9 mouse cellular contexts compared by ENCODE assay signal in genomic region chr8:45052205-45052604, GRCm38 (mm10). TPM values are rescaled to one million over a fixed set of nuclear protein-coding genes. Genes with fewer than 3 reads are reported as not detected.
A peak's percentile ranks its signal among the peaks of the same experiment; 100 is the strongest.
DNase-seq lines count a peak whose midpoint lies in the region; ATAC-seq and TF ChIP-seq lines count a peak whose summit lies in the region.
"Had no signal": no experiment of that assay in that cellular context is flagged by ENCODE, and none has a peak within 500 bp of the region (broad histone marks: within the 10 kb centered on the region; RNA-seq: fewer than 3 reads in every experiment).

No protein-coding gene starts in this region.

- H3K4me3 ChIP-seq in left cerebral cortex, adult 2 months: no peak overlapping the region
- H3K4me3 ChIP-seq in embryonic facial prominence, embryonic 14.5 days (ENCODE audit: low read depth, low read length): no peak overlapping the region
- no peak overlapping the region for H3K4me3 ChIP-seq in midbrain, embryonic 13.5 days (replicated peaks)

- peak; percentile 53 for TF ChIP-seq CTCF in left cerebral cortex, adult 2 months (IDR thresholded peaks at IDR 0.05)
- TF ChIP-seq CTCF in Patski (IDR thresholded peaks at IDR 0.05): no peak

- no peak overlapping the region for H3K27ac ChIP-seq in left cerebral cortex, adult 2 months
- H3K27ac ChIP-seq in embryonic facial prominence, embryonic 14.5 days (replicated peaks; ENCODE audit: low read depth, low read length): no peak overlapping the region
- H3K27ac ChIP-seq in midbrain, embryonic 13.5 days: no peak overlapping the region

- POLR2A ChIA-PET in Patski (lab: Charles Lee): no interaction called here

- no peak overlapping the region for H3K4me2 ChIP-seq in embryonic facial prominence, embryonic 14.5 days (ENCODE audit: low read depth, low read length)
- no peak overlapping the region for H3K4me2 ChIP-seq in midbrain, embryonic 13.5 days (replicated peaks)

- no peaks in the 10 kb centered on the region for H3K4me1 ChIP-seq in embryonic facial prominence, embryonic 14.5 days (ENCODE audit: control insufficient read depth, insufficient read depth, low read length)
- H3K4me1 ChIP-seq in midbrain, embryonic 13.5 days (replicated peaks): no peaks in the 10 kb centered on the region

- intact Hi-C loops in left cerebral cortex, adult 2 months (cut with DNase I): loop anchor here (5.0 kb wide), 1 partner anchor 185 kb away; no protein-coding TSS in a partner anchor

- no peaks in the 10 kb centered on the region for H3K27me3 ChIP-seq in Patski
- no peaks in the 10 kb centered on the region for H3K27me3 ChIP-seq in embryonic facial prominence, embryonic 14.5 days (replicated peaks; ENCODE audit: control insufficient read depth, insufficient read depth, low read length)
- no peaks in the 10 kb centered on the region for H3K27me3 ChIP-seq in midbrain, embryonic 13.5 days

- peak; percentile 61 for ATAC-seq in Patski
- ATAC-seq in embryonic facial prominence, embryonic 14.5 days (ENCODE audit: low read depth): 0 out of 2 replicates have a peak, but pooled peaks have one; percentile 53
- ATAC-seq in midbrain, embryonic 13.5 days: peak; percentile 65; the same call in 1 of the 2 replicates

- no peak for DNase-seq in left cerebral cortex, adult 2 months (ENCODE audit: extremely low spot score in 1 of 2, low spot score in 2 of 2)
- no peak for DNase-seq in left cerebral cortex, adult 8-10 months (ENCODE audit: low spot score in 2 of 2)
- no peak for DNase-seq in Patski (ENCODE audit: low read depth, low spot score)
- DNase-seq in embryonic facial prominence, embryonic 14.5 days (ENCODE audit: low spot score): no peak
- no peak for DNase-seq in thymus, postnatal 14 days
- DNase-seq in spleen, postnatal 10 days (ENCODE audit: low spot score in 2 of 2): no peak
- DNase-seq: heart, adult 18-20 months had no signal

- H3K9me3 ChIP-seq in embryonic facial prominence, embryonic 14.5 days (ENCODE audit: control insufficient read depth, low read length): no peaks in the 10 kb centered on the region
- H3K9me3 ChIP-seq in midbrain, embryonic 13.5 days: no peaks in the 10 kb centered on the region

- H3K9ac ChIP-seq in embryonic facial prominence, embryonic 14.5 days (ENCODE audit: low read depth, low read length): no peak overlapping the region
- H3K9ac ChIP-seq in midbrain, embryonic 13.5 days (replicated peaks): no peak overlapping the region

- CTCF ChIA-PET in Patski (lab: Charles Lee): interaction anchor here (0.7 to 3.3 kb wide), 4 partner anchors 11 to 186 kb away, joined by 3 to 23 read pairs (median 6); no protein-coding TSS in a partner anchor

- peaks cover 74% of the 10 kb centered on the region for H3K36me3 ChIP-seq in embryonic facial prominence, embryonic 14.5 days (ENCODE audit: control insufficient read depth, insufficient read depth, low read length)
- peaks cover 39% of the 10 kb centered on the region for H3K36me3 ChIP-seq in midbrain, embryonic 13.5 days

- 76% methylated on average over 1 of the region's 1 CpGs for WGBS in embryonic facial prominence, embryonic 14.5 days
- WGBS in midbrain, embryonic 13.5 days: 81% methylated on average over 1 of the region's 1 CpGs

- in situ Hi-C loops in Patski (cut with MboI; ENCODE audit: low pct_unique_long_range_greater_than_20kb): no loop called here

RNA-seq across cellular contexts. Expression of gene Mtnr1a, which starts 16.7 kb away (rescaled TPM):
- not detected for total RNA-seq in left cerebral cortex, adult 2 months (2021)
- not detected for total RNA-seq in left cerebral cortex, adult 8-10 months (2022)
- not detected for polyA plus RNA-seq in Patski (2021)
- 0.34 TPM in 1 of 2 replicates, not detected in the other for polyA plus RNA-seq in embryonic facial prominence, embryonic 14.5 days (2014; fragmentation: Nextera tagmentation; extraction: Ambion mirVana)
- polyA plus RNA-seq in midbrain, embryonic 13.5 days (2015; fragmentation: Nextera tagmentation; extraction: Ambion mirVana): 0.45 and 0.62 TPM in 2 replicates
- total RNA-seq: heart, adult 18-20 months had no signal
- polyA plus RNA-seq: liver, embryonic 16.5 days had no signal
